Comparison of ENCODE assay signal across 8 mouse cellular contexts in the genomic region with DNA sequence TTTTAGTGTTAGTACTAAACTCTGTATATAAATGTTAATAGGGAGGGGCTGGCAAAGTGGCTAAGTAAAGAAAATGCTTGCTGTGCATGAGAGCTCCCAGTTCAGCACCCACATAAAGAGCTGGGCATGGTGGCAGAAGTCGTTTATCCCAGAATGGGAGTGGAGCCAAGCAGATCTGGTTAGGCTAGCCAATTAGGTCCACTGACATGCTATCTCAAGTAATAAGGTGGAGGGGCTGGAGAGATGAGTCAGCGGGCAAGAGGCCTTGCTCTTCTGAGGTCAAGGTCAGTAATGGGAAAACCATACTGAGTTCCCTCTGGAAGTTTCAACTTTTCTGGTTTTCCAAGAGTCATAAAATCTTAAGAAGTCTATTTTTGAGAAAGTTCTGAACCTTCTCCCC. TPM values are rescaled to one million over a fixed set of nuclear protein-coding genes. Genes with fewer than 3 reads are reported as not detected.
DNase-seq lines count a peak whose midpoint lies in the region; ATAC-seq and TF ChIP-seq lines count a peak whose summit lies in the region.

No protein-coding gene starts in this region.

- peaks cover 5% of the 10 kb centered on the region for H3K9me3 ChIP-seq in heart, embryonic 14.5 days (ENCODE audit: control insufficient read depth, low read length)
- H3K9me3 ChIP-seq in liver, embryonic 14.5 days (ENCODE audit: control insufficient read depth, low read length), result no peaks in the 10 kb centered on the region

- peak overlapping the region in 1 of 2 experiments; percentile 63; a peak in 1 of 4 replicates for H3K27ac ChIP-seq in heart, embryonic 14.5 days (replicated peaks in 1 of 2; ENCODE audit: control insufficient read depth in 1 of 2, insufficient read depth in 1 of 2, low read depth in 2 of 2, low read length in 2 of 2)
- peak overlapping the region; percentile 6 for H3K27ac ChIP-seq in liver, embryonic 14.5 days

- H3K4me2 ChIP-seq in heart, embryonic 14.5 days (ENCODE audit: low read length), result peak overlapping the region; percentile 77
- peak overlapping the region; percentile 96 for H3K4me2 ChIP-seq in liver, embryonic 14.5 days (ENCODE audit: low read depth)

- TF ChIP-seq EP300 in liver, embryonic 14.5 days (IDR thresholded peaks at IDR 0.05; ENCODE audit: low read depth), result no peak

- WGBS in heart, embryonic 14.5 days, result 24% methylated on average over 2 of the region's 2 CpGs
- 15% methylated on average over 2 of the region's 2 CpGs for WGBS in liver, embryonic 14.5 days (ENCODE audit: insufficient replicate concordance)

- H3K27me3 ChIP-seq in heart, embryonic 14.5 days (ENCODE audit: control insufficient read depth, insufficient read depth, low read length), result no peaks in the 10 kb centered on the region
- H3K27me3 ChIP-seq in liver, embryonic 14.5 days (ENCODE audit: control insufficient read depth, insufficient read depth, low read length), result no peaks in the 10 kb centered on the region

- H3K9ac ChIP-seq in heart, embryonic 14.5 days (ENCODE audit: low read length), result peak overlapping the region; percentile 95
- peak overlapping the region; percentile 83 for H3K9ac ChIP-seq in liver, embryonic 14.5 days (replicated peaks)

- peak; percentile 26 to 29 for DNase-seq in heart, adult 18-20 months
- no peak for DNase-seq in heart, postnatal 25 days (ENCODE audit: low spot score)
- DNase-seq in MEL-GATA-1-ER (ENCODE audit: extremely low read depth, low read depth), result peak; percentile 19
- peak in 1 of 3 experiments; percentile 9 for DNase-seq in liver, embryonic 14.5 days (ENCODE audit: low read depth in 3 of 3, low spot score in 3 of 3)
- no peak for DNase-seq in ovary, postnatal 10 days (ENCODE audit: low spot score)
- DNase-seq in spleen, postnatal 36 days (ENCODE audit: low spot score in 2 of 2), result no peak
- no peak for DNase-seq in layer of hippocampus, postnatal 36 days

- peak overlapping the region; percentile 61 to 97; a peak in 3 of 4 replicates for H3K4me3 ChIP-seq in heart, embryonic 14.5 days (ENCODE audit: control insufficient read depth in 1 of 2, insufficient read depth in 1 of 2, low read depth in 1 of 2, low read length in 2 of 2)
- H3K4me3 ChIP-seq in liver, embryonic 14.5 days (ENCODE audit: insufficient read depth in 1 of 2, low read depth in 2 of 2, low read length in 2 of 2), result peak overlapping the region; percentile 74 to 98

- TF ChIP-seq CTCF in liver, embryonic 14.5 days (IDR thresholded peaks at IDR 0.05; ENCODE audit: low read depth), result no peak

- intact Hi-C loops in heart, postnatal 25 days (cut with DNase I), result loop anchor here (10.0 kb wide), 1 partner anchor 494 kb away; no protein-coding TSS in a partner anchor

- H3K4me1 ChIP-seq in heart, embryonic 14.5 days (ENCODE audit: control insufficient read depth in 2 of 2, insufficient read depth in 2 of 2, low read length in 2 of 2), result peaks cover 5 to 17% of the 10 kb centered on the region in 2 experiments
- peaks cover 16 to 20% of the 10 kb centered on the region in 2 experiments for H3K4me1 ChIP-seq in liver, embryonic 14.5 days (replicated peaks; ENCODE audit: control insufficient read depth in 2 of 2, insufficient read depth in 2 of 2, low read length in 1 of 2)

- H3K36me3 ChIP-seq in heart, embryonic 14.5 days (ENCODE audit: control insufficient read depth, insufficient read depth, low read length), result peaks cover 64% of the 10 kb centered on the region
- peaks cover 29% of the 10 kb centered on the region for H3K36me3 ChIP-seq in liver, embryonic 14.5 days (replicated peaks; ENCODE audit: control insufficient read depth, insufficient read depth, low read depth)

- ATAC-seq in heart, embryonic 14.5 days (ENCODE audit: insufficient number of reproducible peaks, insufficient read depth, low FRiP score, low read depth), result no peak
- ATAC-seq in liver, embryonic 14.5 days (ENCODE audit: insufficient read depth), result no peak

RNA-seq across cellular contexts. Expression of gene Coa5, which starts 1.0 kb away (rescaled TPM):
- total RNA-seq in heart, adult 18-20 months (2021), result 100 to 1,000 TPM; 114 to 119 TPM
- 100 to 1,000 TPM in 1 of 2 experiments, 10 to 100 TPM in 1; 99.1 to 103 TPM for total RNA-seq in heart, postnatal 25 days (2021)
- polyA plus RNA-seq in heart, embryonic 14.5 days (2014; fragmentation: Nextera tagmentation; extraction: Ambion mirVana), result 72.0 and 78.3 TPM in 2 replicates
- 22.3 and 22.7 TPM in 2 replicates for polyA plus RNA-seq in liver, embryonic 14.5 days (2012; rRNA removed)
- polyA plus RNA-seq in liver, embryonic 14.5 days (2014; fragmentation: Nextera tagmentation; extraction: Ambion mirVana), result 29.5 and 30.2 TPM in 2 replicates
- 10 to 100 TPM; 61.9 to 64.0 TPM for total RNA-seq in layer of hippocampus, postnatal 36 days (2021)

RNA-seq across cellular contexts. Expression of gene Unc50, which starts 1.0 kb away (rescaled TPM):
- total RNA-seq in heart, adult 18-20 months (2021), result 10 to 100 TPM; 32.9 to 34.0 TPM
- 10 to 100 TPM; 28.3 to 34.2 TPM for total RNA-seq in heart, postnatal 25 days (2021)
- polyA plus RNA-seq in heart, embryonic 14.5 days (2014; fragmentation: Nextera tagmentation; extraction: Ambion mirVana), result 83.8 and 91.0 TPM in 2 replicates
- polyA plus RNA-seq in liver, embryonic 14.5 days (2012; rRNA removed), result 37.6 and 42.1 TPM in 2 replicates
- polyA plus RNA-seq in liver, embryonic 14.5 days (2014; fragmentation: Nextera tagmentation; extraction: Ambion mirVana), result 82.9 and 86.0 TPM in 2 replicates
- 10 to 100 TPM; 57.5 to 57.8 TPM for total RNA-seq in layer of hippocampus, postnatal 36 days (2021)

Comparison
In these comparisons a context has a peak if more than half of its experiments do, and no peak if none do; other contexts are left out.
1. DNase-seq: peak in heart, adult 18-20 months (2 of 2) and MEL-GATA-1-ER (single experiment); none in heart, postnatal 25 days (single experiment), ovary, postnatal 10 days (single experiment), spleen, postnatal 36 days (0 of 2) and layer of hippocampus, postnatal 36 days (0 of 2).